Comparison of ENCODE assay signal across 8 mouse cellular contexts in the genomic region with DNA sequence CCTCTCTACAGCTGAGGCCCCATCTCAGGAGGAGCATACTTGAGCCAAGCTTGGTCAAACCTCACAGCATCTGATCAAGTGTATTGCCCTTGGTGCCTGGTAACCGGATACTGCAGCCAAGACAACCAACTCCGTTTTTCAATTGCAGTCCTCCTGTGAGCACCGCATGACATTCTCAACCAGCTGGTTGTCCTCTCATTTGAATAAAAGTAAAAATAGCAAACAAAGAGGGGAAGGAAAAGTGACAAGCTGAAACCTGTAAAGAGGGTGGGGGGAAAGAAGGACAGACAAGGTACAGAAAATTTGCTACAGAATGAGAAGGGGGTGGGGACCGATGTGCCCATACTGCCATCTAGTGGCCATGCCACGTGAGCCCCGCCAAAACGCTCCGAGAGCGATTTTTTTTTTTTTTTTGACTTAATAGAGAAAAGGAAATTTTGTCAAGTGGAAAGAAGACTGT.
DNase-seq lines count a peak whose midpoint lies in the region; ATAC-seq and TF ChIP-seq lines count a peak whose summit lies in the region.

No protein-coding gene starts in this region.

- no peak for TF ChIP-seq POLR2A in bone marrow macrophage, adult 2 months (IDR thresholded peaks at IDR 0.05; ENCODE audit: borderline replicate concordance, low read depth, low read length)
- TF ChIP-seq POLR2A in small intestine, adult 2 months (IDR thresholded peaks at IDR 0.05; ENCODE audit: low read depth, low read length) = no peak

- no peaks in the 10 kb centered on the region for H3K4me1 ChIP-seq in heart, embryonic 11.5 days (ENCODE audit: control insufficient read depth, insufficient read depth, low read length)
- H3K4me1 ChIP-seq in bone marrow macrophage, adult 2 months (ENCODE audit: control insufficient read depth, insufficient read depth, low read length) = no peaks in the 10 kb centered on the region
- 0 out of 2 replicates have a peak, but pooled peaks cover 4% of the 10 kb centered on the region for H3K4me1 ChIP-seq in hindbrain, embryonic 13.5 days (replicated peaks)
- no peaks in the 10 kb centered on the region for H3K4me1 ChIP-seq in small intestine, adult 2 months (ENCODE audit: control insufficient read depth, insufficient read depth, insufficient read length, low read length)

- 5% methylated on average over 9 of the region's 9 CpGs for WGBS in heart, embryonic 11.5 days (ENCODE audit: insufficient replicate concordance)
- 4% methylated on average over 9 of the region's 9 CpGs for WGBS in hindbrain, embryonic 13.5 days
- 7% methylated on average over 9 of the region's 9 CpGs for WGBS in small intestine, adult 2 months

- TF ChIP-seq CTCF in bone marrow macrophage, adult 2 months (IDR thresholded peaks at IDR 0.05; ENCODE audit: low read depth, low read length) = peak; percentile 87
- peak; percentile 69; the same call in 1 of the 2 replicates for TF ChIP-seq CTCF in small intestine, adult 2 months (IDR thresholded peaks at IDR 0.05; ENCODE audit: extremely low read depth, insufficient read length, insufficient replicate concordance, low read depth, low read length)

- no peaks in the 10 kb centered on the region for H3K9me3 ChIP-seq in heart, embryonic 11.5 days (replicated peaks; ENCODE audit: control insufficient read depth, low read length)
- 0 out of 2 replicates have a peak, but pooled peaks cover 2% of the 10 kb centered on the region for H3K9me3 ChIP-seq in hindbrain, embryonic 13.5 days

- no peak for ATAC-seq in heart, embryonic 11.5 days (replicated peaks; ENCODE audit: insufficient number of reproducible peaks, low FRiP score, low TSS enrichment)
- ATAC-seq in hindbrain, embryonic 13.5 days (ENCODE audit: low FRiP score) = peak; percentile 80
- ATAC-seq in megakaryocyte-erythroid progenitor cell, adult 5-6 weeks (replicated peaks; ENCODE audit: low FRiP score, low TSS enrichment, poor library complexity, severe bottlenecking) = peak; percentile 83

- no peak overlapping the region; the same call in 1 of the 2 replicates for H3K4me3 ChIP-seq in heart, embryonic 11.5 days (ENCODE audit: low read depth, low read length)
- no peak overlapping the region for H3K4me3 ChIP-seq in bone marrow macrophage, adult 2 months (ENCODE audit: insufficient read depth, low read length)
- no peak overlapping the region for H3K4me3 ChIP-seq in hindbrain, embryonic 13.5 days
- no peak overlapping the region for H3K4me3 ChIP-seq in small intestine, adult 2 months (ENCODE audit: low read depth, low read length)

- H3K9ac ChIP-seq in heart, embryonic 11.5 days (ENCODE audit: low read depth, low read length) = no peak overlapping the region
- no peak overlapping the region for H3K9ac ChIP-seq in hindbrain, embryonic 13.5 days

- H3K27me3 ChIP-seq in heart, embryonic 11.5 days (ENCODE audit: control insufficient read depth, insufficient read depth, low read length) = no peaks in the 10 kb centered on the region
- no peaks in the 10 kb centered on the region for H3K27me3 ChIP-seq in hindbrain, embryonic 13.5 days
- no peaks in the 10 kb centered on the region for H3K27me3 ChIP-seq in small intestine, adult 2 months (ENCODE audit: control insufficient read depth, insufficient read depth, low read length)

- no peak overlapping the region for H3K27ac ChIP-seq in heart, embryonic 11.5 days (ENCODE audit: low read depth, low read length)
- no peak overlapping the region for H3K27ac ChIP-seq in bone marrow macrophage, adult 2 months (ENCODE audit: insufficient read depth, low read depth, low read length)
- H3K27ac ChIP-seq in hindbrain, embryonic 13.5 days = no peak overlapping the region
- no peak overlapping the region for H3K27ac ChIP-seq in small intestine, adult 2 months (ENCODE audit: insufficient read depth, low read depth, low read length)

- intact Hi-C loops in heart, postnatal 25 days (cut with DNase I) = no loop called here

- DNase-seq in heart, postnatal 25 days (ENCODE audit: low spot score) = no peak
- peak; percentile 0 for DNase-seq in fibroblast of lung, adult 2 months (ENCODE audit: low read depth)
- DNase-seq in left cerebral cortex, adult 18-20 months (ENCODE audit: low spot score in 2 of 2) = peak; percentile 65 to 71

- peak overlapping the region; percentile 54 for H3K4me2 ChIP-seq in heart, embryonic 11.5 days
- H3K4me2 ChIP-seq in hindbrain, embryonic 13.5 days = peak overlapping the region; percentile 46

- H3K36me3 ChIP-seq in heart, embryonic 11.5 days (ENCODE audit: control insufficient read depth, insufficient read depth, low read length) = no peaks in the 10 kb centered on the region
- H3K36me3 ChIP-seq in hindbrain, embryonic 13.5 days = no peaks in the 10 kb centered on the region
- no peaks in the 10 kb centered on the region for H3K36me3 ChIP-seq in small intestine, adult 2 months (ENCODE audit: control insufficient read depth, insufficient read depth, low read length)
